Mouse (Mus musculus): ENCODE data around the gene Ehmt1.

- TF ChIP-seq CTCF (conservative IDR thresholded peaks at IDR 0.05; ENCODE audit: low read length) (no peak; the same call in 1 of the 2 replicates), POU5F1 (IDR thresholded peaks at IDR 0.05; ENCODE audit: borderline replicate concordance, low read length) (no peak), NANOG (IDR thresholded peaks at IDR 0.05; ENCODE audit: borderline replicate concordance, low read length) (no peak)
These were observed 144.6 kb downstream of the Ehmt1 start for GRCm38 (mm10) chr2:24774832-24775231.
